Mouse (Mus musculus): ENCODE data around the gene Tmem91.

The Tmem91 gene

DNA sequence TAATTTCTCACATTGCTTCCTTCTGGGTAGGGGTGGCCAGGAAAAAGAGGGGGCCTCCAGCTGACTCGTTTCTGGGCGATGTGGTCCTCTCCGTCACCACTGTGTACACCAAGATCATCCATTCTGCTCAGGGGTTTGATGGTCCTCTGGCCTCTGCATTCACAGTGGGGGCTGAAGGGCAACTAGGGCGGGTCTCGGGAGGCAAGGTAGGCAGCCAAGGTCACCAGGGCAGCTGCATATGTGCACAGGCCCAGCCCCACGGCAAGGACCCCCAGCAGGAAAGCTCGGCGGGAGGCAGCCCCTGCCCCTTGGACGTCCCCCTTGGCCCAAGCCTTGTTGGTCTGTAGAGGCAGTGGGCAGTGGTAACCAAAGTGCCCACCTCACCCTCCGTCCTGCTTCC is 5.8 kb downstream of the Tmem91 start:
- DNase-seq: no peak

DNA sequence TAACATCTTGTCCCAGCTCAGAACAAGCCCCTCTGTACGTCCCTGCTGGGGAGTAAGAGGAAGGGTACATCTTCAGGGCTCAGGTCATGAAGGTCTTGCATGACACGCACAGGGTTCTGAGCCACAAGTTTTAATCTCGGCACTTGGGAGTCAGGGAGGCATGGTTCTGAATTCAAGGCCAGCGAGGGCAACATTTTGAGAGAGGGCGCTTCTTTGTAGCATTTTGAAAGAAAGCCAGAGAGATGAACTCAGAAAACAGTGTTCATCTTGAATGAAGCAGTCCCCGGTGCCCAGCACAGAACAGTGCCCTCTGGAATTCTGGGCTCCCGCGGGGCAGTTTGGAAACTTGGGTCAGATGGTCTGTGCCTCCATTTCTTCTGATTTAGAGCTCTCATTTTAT is 8.6 kb downstream of the Tmem91 start:
- DNase-seq: no peak

DNA sequence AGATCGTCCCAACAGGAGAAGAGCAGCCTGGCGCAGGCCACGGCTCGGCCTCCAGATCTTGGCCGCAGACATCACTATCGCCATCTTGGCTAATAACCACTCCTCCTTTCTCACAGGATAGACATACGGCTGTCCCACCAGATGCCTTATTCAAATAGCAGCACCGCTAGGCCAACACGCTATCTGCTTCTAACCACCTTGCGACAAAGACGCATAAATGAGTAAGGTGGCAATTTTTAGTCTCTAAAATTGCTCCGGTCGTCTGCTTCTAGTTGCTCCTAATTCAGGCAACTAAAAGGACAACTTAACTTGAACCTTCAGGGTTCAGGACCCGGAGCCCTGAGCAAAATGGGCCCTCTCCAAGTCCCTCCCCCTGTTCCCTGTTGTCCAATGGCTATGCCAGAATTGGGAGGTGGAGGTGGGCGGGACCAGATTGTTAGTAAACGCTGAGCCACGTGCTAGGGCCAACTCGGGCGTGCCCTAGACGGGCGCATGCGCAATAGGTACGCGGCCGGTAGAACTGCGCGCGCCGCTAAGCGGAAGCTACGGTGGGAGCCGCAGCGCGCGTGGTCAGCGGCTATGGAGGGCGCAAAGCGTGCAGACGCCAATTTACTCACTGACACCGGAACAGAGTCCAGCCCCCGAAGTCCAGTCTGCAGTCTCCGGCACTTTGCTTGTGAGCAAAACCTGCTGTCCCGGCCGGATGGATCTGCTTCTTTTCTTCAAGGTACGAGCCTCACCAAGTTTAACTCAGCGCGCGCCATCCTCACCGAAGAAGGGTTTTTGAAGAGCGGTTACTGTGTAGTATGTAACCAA is 16.1 kb downstream of the Tmem91 start, which contains the start of the genes Bckdha and Exosc5:
Bckdha (minus strand) TSS at position 325 of the 816 bp plus-strand sequence.
Exosc5 (plus strand) TSS at position 508 of the 816 bp plus-strand sequence.
- peak; percentile 99 for DNase-seq

DNA sequence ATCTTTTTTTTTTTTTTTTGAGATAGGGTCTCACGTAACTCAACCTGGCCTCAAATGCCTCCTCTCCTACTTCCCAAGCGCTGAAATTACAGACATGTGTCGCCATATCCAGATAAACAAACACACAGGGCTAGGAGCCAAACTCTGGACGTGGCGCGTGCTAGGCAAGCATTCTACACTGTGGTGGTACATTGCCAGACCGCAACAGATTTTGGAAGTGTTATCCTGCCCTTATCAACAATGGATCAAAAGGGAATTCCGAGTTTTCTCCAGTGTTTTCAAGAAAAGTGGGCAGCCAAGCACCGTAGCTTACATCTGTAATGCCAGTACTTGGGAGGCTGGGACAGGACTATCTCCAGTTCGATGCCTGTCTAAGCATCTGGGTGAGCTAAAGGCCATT is 17.2 kb downstream of the Tmem91 start:
- peak; percentile 29 for DNase-seq

DNA sequence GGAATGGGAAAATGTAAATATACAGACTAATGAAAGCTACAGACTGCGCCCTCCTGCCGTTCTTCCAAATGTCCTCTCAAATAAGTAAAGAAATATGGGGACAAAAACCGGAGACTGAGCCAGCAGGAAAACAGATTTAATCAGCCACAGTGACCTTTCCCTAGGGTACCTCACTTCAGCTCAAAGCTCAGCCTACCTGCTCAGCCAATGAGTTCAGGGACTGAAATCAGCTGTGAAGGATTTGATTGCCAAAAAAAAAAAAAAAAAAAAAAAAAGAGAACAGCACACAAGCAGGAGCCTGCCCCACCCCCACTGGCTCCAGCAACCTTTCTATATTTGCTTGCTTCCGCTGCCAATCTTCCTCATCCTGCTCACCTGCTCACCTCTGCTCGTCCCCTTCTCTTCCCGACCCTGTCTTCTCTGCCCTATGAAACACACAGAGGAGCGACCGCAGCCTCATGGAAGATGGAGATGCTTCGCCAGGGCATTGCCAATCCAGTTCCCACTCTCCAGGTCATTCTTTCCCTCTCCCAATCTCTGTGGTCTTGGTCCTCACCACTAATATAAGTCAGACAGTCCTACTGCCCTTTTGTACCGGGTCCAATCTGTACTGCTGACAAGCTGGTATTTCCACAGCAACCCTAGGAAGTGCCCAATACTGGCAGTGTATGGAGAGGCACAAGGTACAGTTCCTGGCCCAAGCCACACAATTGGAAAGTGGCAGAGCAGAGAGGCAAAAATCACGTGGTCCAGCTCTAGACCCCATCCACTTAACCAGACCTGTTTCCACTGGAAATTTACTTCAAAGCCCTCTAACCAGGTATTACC is 19.2 kb downstream of the Tmem91 start:
- DNase-seq: peak; percentile 74

DNA sequence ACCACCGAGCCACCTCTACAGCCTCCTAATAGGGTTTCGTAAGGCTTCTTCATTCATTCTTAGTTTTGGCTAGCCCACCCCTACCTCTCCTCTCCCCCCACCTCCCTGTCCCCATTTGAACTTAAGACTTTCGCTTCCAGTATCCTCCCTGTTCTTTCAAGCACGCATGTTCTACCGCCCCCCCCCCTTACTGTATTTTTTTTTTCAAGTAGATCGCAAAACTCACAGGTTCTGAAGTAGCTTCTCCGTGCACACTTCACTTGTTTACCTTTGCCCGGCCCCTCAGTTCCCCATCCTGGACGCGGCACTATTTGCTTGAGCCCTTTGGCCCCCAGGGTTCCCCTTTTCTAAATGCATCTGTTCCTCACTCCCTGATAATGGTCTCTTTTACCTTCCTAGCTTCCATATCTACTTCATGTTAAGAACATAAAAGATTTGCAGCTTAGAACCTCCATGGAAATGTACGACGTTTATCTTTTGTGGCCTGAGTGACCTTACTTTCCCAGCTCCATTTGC is 22.7 kb downstream of the Tmem91 start:
- no peak for DNase-seq

DNA sequence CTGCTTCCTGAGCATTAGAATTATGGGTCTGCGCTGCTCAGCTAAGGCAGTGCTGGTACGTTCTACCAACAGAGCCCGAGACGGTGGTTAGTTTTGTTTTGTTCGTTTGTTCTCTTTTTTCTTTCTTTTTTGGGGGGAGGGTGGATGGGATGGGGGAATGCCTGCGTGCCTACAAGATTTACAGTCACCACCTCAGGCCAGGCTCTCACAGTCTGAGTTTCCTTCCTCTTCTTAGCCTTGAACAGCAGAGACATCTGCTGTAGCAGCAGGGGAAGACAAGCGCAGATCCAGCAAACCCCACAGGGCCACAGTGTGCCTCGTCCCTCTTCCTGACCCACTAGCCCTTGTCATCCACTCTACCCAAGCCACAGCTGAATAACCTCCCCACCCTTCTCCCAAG is 23.7 kb downstream of the Tmem91 start:
- no peak for DNase-seq

DNA sequence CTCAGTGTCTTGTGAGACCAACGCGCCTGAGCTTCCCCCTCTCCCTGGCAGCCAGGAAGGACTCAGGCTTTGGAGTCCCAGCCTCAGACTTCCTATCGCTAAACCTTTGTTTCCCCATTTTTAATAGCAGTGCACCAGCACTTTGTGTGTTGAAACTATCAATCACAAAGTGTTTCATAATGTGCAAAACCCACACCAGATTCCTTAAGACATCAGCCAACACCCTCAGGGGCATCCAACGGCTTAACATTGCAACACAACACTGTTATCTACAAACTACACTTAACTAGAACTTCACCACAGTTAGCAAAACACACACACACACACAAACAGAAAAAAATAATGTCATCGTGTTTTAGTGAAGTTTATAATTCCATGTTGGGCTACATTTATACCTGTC is 25.1 kb downstream of the Tmem91 start:
- DNase-seq: no peak

DNA sequence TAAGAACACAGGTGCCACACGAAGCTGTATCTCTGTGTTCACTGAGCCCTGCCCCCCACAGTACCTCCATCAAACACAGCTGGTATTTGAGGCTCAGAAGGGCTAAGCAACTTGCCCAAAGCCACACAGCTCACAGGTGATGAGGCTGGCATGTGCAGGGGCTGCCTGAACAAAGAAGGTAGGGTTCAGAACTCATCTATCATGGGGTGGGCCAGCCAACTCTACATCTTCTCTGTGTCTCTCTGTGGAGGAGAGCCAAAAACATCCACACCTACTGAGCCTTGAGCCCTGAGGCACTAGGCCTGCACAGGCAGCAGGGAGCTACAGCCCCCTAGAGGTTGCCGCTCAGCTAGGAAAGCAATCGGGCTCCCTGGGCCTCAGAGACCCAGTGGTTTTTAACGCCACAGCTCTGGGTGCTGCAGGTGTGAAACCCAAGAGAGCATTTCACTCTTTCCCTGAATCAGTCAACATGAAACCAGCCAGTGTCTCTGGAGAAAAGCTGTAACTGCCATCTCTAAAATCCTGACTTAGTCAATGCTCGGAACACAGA is 27.3 kb downstream of the Tmem91 start:
- no peak for DNase-seq

DNA sequence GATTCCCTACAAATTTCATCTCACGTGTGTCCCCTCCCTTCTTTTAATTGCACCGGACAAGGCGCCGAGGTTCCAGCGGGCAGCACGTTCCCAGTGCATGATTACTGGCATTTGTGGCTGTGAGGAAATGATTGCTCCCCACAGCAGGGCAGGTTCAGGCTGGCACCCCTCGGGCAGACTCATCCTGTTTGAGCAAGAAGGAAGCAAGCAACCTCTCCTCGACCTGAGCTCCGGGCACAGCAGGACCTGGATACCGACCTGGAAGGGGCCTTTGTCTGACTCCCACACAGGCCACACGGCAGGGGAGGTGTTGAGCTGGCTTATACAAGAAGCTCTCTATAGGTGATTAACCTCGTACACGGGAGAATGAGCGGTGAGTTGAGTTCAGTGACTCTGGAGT is 29.9 kb downstream of the Tmem91 start:
- DNase-seq: peak; percentile 26

DNA sequence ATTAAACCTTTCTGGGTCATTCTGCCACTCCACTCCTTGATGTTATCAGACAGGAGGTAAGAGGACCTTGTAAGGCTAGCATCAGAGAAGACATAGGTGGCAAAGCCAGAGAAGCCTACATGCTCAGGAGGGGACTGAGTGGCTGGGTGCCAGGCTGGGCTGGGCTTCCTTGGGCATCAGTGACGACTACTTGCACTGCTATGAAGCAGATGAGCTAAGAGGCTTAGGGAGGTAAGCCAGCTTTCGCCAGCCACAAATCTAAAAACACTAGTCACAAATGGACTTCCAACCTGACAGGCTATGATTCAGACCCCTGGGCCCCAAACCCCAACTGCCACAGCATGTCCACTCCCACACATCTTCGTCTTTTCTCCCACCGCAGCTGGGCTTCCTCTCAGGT is 30.3 kb downstream of the Tmem91 start:
- no peak for DNase-seq

DNA sequence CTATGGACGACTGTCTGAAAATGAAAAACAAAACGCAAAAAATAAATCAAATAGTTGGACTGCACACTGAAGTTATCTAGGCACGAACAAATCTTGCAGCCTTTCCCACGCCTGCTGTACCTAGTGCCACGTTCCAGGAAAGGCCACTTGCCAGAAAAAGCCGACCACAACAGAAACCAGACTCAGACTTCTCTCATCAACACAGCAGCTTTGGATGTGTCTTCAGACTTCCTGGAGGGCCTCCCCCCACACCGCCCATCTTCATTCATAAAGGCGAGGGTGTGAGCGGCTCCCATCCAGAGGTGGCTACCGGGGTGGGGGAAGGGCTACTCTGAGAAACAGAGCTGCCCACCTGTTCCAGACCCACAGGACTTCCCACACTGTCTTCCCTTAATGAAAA is 30.8 kb downstream of the Tmem91 start:
- DNase-seq: no peak

DNA sequence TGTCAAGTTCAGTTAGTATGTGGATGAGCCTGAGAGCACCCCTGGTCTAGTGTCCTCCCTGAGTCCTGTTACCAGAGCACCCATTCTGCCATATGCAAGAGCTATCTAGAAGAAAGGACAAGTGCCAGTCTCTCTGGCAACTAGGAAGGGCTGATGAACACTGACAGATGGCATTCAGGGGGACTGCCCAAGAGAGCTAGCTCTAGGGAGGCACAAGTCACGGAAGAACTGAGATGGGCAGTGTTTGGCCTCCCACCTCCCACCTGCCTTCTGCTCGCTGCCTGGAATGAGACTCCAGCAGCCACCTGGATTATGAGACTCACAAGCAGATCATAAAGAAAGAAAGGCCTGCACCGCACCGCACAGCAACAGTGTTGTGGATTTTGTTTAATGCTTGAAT is 35.2 kb downstream of the Tmem91 start:
- DNase-seq: no peak

DNA sequence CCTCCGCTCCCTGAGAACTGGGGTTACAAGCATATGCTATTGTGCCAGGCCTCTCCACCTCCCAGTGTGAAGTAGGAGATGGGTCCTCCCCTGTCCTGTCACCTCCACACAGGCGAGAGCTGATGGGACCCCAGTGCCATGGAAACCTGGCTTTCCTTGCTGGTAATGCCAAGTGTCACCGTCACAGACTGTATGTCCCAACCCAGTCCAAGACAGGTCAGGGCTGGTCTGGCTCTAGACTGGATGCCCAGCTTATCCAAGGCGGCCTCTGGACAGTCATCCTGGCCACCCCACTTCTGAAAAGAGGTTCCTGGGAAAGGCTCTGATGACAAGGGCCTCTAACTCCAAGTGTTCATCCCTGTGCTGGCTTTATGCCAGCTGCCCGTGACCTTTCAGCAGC is 37.9 kb downstream of the Tmem91 start:
- no peak for DNase-seq

DNA sequence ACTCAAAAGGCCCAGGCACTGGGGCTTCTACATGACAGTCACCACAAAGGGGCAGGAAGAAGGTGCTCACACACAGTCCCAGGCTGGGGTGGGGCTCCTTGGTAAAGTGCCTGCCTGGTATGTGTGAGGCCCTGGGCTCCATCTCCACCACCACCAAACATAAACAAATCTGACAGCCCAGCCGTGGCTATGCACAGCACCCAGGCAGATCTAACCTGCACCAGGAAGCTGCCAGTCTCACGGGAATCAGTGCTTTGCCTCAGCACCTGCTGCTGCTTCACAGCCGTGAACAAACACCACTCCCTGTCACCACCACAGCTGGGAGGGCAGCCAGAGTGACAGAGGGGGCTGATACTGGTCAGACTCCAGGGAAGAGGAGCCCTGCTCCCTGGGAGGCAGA is 38.6 kb downstream of the Tmem91 start:
- DNase-seq: no peak

DNA sequence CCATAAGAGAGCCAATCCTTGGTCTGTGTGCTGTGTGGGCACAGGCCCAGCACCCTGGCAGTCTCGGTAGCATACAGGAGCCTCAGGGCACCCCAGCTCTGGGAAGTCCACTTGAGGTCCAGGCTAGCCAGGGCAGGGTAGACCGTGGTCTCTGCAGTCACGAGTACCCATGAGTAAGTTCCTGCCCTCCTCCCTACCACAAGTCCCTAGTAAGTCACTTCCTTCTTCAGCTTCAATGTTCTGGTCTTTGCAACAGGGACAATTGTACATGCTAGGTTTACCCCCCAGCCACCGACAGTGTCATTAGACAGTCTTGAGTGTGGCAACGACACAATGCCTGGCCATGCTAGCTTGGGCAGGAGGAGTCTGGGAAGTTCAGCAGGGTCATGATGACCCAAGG is 42.3 kb downstream of the Tmem91 start:
- DNase-seq: no peak

DNA sequence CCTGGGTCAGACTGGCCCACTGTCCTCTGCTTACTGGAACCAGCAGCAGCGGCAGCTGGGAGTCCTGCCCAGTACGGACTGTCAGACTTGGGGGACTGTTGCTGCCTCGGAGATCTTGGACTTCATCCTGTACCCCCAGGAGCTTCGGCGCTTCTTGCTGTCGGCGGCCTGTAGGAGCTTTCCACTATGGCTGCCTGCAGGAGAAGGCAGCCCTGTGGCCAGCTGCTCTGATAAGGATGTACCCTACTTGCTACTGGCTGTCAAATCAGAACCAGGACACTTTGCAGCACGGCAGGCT is 46.7 kb downstream of the Tmem91 start:
- peak; percentile 28 for DNase-seq

DNA sequence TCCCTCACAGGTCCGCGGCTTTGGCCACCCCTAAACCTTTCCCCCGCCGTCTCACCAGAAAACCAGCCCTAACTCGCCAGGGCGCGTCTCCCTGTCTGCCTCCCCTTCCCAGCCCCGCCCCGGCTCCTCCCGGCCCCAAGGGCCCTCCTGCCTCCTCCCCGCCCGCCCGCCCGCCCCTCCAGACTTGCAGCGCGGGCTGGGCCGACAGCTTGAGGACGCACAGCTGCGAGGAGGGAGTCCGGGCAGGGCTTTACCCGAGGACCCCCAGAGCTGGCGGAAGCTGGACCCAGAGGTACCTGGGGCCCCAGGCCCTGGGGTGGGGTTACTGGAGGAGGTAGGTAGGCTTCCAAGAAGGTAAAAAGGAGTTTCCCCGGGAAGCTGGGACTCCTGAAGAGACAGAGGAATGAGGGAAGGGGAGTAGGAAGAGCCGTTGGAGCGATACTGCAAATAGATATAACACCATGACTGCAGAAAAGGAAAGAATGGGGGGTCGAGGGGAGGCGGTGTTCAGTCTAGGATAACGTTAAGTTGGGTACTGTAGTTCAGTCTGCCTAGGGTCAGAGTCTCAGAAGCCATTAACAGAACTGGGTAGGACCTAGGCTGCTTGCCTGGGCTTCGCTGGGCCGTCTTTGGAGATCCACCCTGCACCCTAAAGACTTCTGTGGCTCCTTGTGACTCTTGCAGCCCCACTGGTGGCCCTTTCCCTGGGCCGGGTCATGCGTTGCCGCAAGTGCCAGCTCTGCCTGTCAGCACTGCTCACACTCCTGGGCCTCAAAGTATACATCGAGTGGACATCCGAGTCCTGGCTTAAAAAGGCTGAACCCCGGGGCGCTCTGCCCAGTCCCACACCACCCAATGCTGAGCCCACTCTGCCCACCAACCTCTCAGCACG is 47.3 kb downstream of the Tmem91 start:
- peak; percentile 70 for DNase-seq

DNA sequence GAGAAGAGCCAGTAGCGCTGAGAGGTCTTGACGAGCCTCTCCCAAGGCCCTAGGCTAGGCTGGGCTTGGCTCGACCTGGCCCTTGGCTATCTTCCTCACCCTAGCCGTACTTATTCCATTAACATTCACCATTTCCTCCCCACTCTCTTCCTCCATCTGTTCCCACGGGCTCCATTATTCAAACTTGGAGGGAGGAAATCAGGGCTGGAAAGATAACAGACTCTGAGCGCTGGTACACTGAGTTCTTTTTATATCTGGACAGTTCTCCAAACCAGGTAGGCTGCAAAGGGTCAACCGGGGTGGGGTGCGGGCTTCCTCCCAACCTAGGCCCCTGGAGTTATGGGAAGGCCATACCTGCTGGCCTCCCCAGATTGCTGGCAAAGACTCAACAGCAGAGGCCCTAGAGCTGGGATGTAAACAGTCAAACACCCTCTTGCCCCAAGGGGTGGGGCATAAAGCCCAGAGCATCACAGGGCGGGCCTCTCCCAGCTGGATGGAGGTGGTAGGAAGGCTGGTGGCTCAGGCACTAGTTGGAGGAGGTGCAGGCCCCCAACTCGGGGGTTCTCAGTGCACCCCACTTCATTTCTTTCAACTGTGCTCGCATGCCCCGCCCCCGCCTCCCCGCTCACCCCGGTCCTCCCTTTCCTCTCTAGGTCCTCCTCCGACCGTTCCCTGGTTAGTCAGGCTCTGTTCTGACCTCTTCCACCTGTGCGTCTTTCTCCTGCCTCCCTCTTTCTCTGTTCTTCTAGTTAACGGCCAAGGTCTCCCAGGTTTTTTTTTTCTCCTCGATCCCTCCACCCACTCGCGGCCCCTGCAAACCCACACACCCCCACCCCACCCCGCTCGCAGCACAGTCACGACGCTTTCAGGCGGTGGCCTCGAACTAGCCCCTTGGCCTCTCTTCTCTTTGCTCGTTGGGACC is 48.2 kb downstream of the Tmem91 start, which contains the start of gene B3gnt8:
B3gnt8 (plus strand) TSS at position 146 of the 922 bp plus-strand sequence.
- peak; percentile 49 for DNase-seq

DNA sequence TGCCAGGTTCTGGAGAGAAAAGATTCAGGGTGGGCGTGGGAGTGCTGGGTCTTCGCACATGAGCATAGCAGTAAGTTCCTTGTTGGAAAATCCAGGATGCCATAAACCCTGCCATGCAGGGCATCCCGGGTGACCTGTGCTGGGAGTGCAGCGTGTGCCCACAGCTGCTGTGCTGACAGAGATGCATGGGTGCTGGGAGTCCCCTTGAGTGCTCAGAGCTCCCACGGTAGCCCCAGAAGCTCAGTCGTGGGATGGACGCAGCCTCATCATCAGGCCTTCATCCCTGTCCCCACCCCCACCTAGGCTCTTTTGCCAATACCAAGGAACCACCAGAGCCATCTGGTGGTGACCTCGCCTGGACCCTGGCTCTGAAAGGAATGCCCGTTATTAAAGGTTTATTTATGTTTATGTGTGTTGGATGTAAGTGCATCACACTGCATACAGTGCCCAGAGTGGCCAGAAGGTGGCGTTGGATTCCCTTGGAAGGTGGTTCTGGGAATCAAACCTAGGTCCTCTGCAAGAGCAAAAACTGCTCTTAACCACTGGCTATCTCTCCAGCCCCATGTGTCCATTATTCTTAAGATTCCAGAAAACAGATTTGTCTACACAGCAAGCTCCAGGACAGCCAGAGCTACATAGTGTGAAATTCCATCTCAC is 49.2 kb downstream of the Tmem91 start:
- peak; percentile 51 for DNase-seq

DNA sequence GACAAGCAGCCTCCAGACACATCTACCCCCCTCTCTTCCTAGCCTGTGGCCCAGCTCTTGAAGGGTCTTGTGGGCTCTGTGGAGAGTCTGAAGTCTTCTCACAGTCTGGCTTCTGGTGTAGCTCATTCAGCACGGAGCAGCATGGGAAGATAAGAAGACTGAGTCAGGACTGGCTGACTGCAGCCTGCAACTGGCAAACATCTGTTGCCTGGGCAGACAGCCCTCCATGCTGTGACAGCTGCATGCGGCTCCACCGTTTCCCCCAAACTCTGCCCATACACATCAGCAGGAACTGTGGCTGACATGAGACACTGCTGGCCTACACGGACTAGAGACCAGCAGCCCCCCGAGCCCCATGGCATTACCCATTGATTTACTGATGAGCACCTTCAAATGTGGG is 50.1 kb downstream of the Tmem91 start:
- no peak for DNase-seq

All from kidney, adult 18-20 months (tissue).